Mouse (Mus musculus) myocyte (in vitro differentiated cells): ENCODE results near the gene Cdk5rap2. TPM values are rescaled to one million over a fixed set of nuclear protein-coding genes. Genes with fewer than 3 reads are reported as not detected.

Source experiments
- H3K27me3 ChIP-seq: one replicate; pipeline ENCODE4 v1.6.1; 2011; ENCODE audit not compliant: control insufficient read depth, insufficient read depth, insufficient read length
- H3K36me3 ChIP-seq: one replicate; pipeline ENCODE4 v1.6.1; 2011; ENCODE audit not compliant: control insufficient read depth, insufficient read depth
- H3K4me2 ChIP-seq: one replicate; pipeline ENCODE4 v1.6.1; 2011; ENCODE audit warnings: low read depth, control low read depth
- H3K4me3 ChIP-seq: one replicate; pipeline ENCODE4 v1.5.1; 2011; ENCODE audit warnings: mild to moderate bottlenecking, control low read depth, moderate library complexity
- H3K79me2 ChIP-seq: one replicate; pipeline ENCODE4 v1.6.1; 2011; ENCODE audit not compliant: control insufficient read depth, insufficient read depth
- H3ac ChIP-seq: one replicate; pipeline ENCODE4 v1.6.1; 2011; ENCODE audit not compliant: control insufficient read depth, insufficient read length
- CEBPB ChIP-seq: IDR thresholded peaks from 2 replicates; pipeline ENCODE4 v1.6.1; 2011; ENCODE audit warnings: mild to moderate bottlenecking, moderate library complexity; ENCODE audit not compliant: poor library complexity, insufficient read depth, severe bottlenecking
- E2F4 ChIP-seq: IDR thresholded peaks from one replicate; pipeline ENCODE4 v1.6.1; 2011; ENCODE audit warnings: mild to moderate bottlenecking, control low read depth, moderate library complexity; ENCODE audit not compliant: insufficient read depth
- MAX ChIP-seq: IDR thresholded peaks from one replicate; pipeline ENCODE4 v1.6.1; 2011; ENCODE audit warnings: low read depth, mild to moderate bottlenecking, control low read depth
- MYOD1 ChIP-seq, 3 experiments: IDR thresholded peaks; one replicate each; pipeline ENCODE4 v1.6.1; 2011; ENCODE audit warnings: control low read depth in 2 of 3, low read depth in 2 of 3, mild to moderate bottlenecking in 2 of 3, moderate library complexity in 1 of 3; ENCODE audit not compliant: insufficient read length in 2 of 3, control insufficient read depth in 1 of 3
- MYOG ChIP-seq, 3 experiments: IDR thresholded peaks; one replicate each; pipeline ENCODE4 v1.6.1; 2011; ENCODE audit warnings: control low read depth in 2 of 3, low read depth in 2 of 3, mild to moderate bottlenecking in 2 of 3; ENCODE audit not compliant: insufficient read length in 2 of 3, control insufficient read depth in 1 of 3, insufficient read depth in 1 of 3
- POLR2A ChIP-seq: IDR thresholded peaks from one replicate; pipeline ENCODE4 v1.6.1; 2011; ENCODE audit warnings: low read depth, mild to moderate bottlenecking, control low read depth, moderate library complexity; ENCODE audit not compliant: insufficient read length
- POLR2AphosphoS2 ChIP-seq: IDR thresholded peaks from one replicate; pipeline ENCODE4 v1.6.1; 2011; ENCODE audit warnings: low read depth, control low read depth; ENCODE audit not compliant: insufficient read length
- REST ChIP-seq: IDR thresholded peaks from one replicate; pipeline ENCODE4 v1.6.1; 2011; ENCODE audit warnings: mild to moderate bottlenecking, control low read depth, moderate library complexity; ENCODE audit not compliant: insufficient read depth, insufficient read length
- SRF ChIP-seq: IDR thresholded peaks from one replicate; pipeline ENCODE4 v1.6.1; 2011; ENCODE audit warnings: low read depth; ENCODE audit not compliant: control insufficient read depth, insufficient read length
- TCF12 ChIP-seq: IDR thresholded peaks from one replicate; pipeline ENCODE4 v1.6.1; 2011; ENCODE audit warnings: mild to moderate bottlenecking, control low read depth; ENCODE audit not compliant: poor library complexity, insufficient read depth, severe bottlenecking
- TCF3 ChIP-seq: IDR thresholded peaks from one replicate; pipeline ENCODE4 v1.6.1; 2011; ENCODE audit warnings: low read depth, control low read depth; ENCODE audit not compliant: insufficient read length
- USF1 ChIP-seq: IDR thresholded peaks from one replicate; pipeline ENCODE4 v1.6.1; 2011; ENCODE audit warnings: low read depth, mild to moderate bottlenecking, control low read depth, moderate library complexity
- polyA plus RNA-seq: library from polyadenylated mRNA; unstranded; fragments of >200 nt; fragmentation: generic; extraction: Trizol; gene quantifications from one replicate; pipeline ENCODE4 v1.2.1, GENCODE M21; 2012; ENCODE audit warnings: missing spikeins

Gene Cdk5rap2
- polyA plus RNA-seq, 1 experiment: 13.8 TPM

DNA sequence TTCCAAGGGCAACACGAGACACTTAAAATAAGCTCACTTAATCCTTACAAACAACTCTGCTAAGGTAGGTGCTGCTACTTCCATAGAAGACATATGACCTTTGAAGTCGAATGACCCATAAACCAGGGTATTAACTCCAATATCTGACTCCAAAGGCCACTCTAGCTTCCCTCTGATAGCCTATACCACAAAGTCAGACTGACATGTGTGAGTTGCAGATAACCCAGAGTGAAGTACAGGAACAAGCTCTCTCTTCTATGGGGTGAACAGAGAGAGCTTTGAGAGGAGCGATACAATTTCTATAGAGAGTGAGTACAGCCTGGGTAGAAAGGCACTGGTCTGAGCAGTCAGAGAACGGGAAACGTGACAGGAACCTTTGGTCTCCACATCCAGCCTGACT lies 148.9 kb downstream of the Cdk5rap2 start:
- no peaks in the 10 kb centered on the region for H3K79me2 ChIP-seq
- H3K4me2 ChIP-seq: no peak overlapping the region
- H3K4me3 ChIP-seq: no peak overlapping the region
- peaks cover 4% of the 10 kb centered on the region for H3K36me3 ChIP-seq
- H3K27me3 ChIP-seq: no peaks in the 10 kb centered on the region
- H3ac ChIP-seq: no peak overlapping the region
- TF ChIP-seq TCF3 (no peak), REST (no peak), CEBPB (no peak), POLR2AphosphoS2 (no peak), POLR2A (no peak), MAX (no peak), MYOD1 (IDR thresholded peaks at IDR 0.05; ENCODE audit: control insufficient read depth in 1 of 3, insufficient read length in 2 of 3, low read depth in 2 of 3) (no peak), SRF (no peak), USF1 (no peak), TCF12 (no peak), MYOG (IDR thresholded peaks at IDR 0.05; ENCODE audit: control insufficient read depth in 1 of 3, insufficient read depth in 1 of 3, insufficient read length in 2 of 3, low read depth in 2 of 3) (no peak), E2F4 (no peak)

DNA sequence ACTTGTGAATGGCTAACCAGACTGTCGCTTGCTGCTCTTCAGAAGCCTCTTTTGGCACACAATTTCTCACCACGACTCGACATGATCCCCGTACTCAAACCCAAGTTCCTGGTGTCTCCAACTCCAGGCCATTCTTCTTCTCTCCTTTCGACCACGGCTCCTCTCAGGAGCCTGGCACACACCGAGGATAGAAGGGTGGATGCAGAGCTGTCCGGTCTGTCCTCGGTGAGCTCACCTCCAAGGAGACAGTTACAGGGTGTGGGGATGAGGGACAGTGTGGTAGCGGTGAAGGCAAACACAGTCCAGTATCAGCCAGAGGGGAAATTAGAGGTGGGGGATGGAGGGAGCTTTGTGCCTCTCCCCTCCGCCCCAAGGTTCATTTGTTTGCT lies 149.8 kb downstream of the Cdk5rap2 start:
- Histone ChIP-seq H3ac (no peak overlapping the region), H3K27me3 (no peaks in the 10 kb centered on the region), H3K36me3 (peaks cover 4% of the 10 kb centered on the region), H3K79me2 (no peaks in the 10 kb centered on the region), H3K4me3 (no peak overlapping the region), H3K4me2 (no peak overlapping the region)
- no peak for TF ChIP-seq TCF3
- no peak for TF ChIP-seq SRF
- TF ChIP-seq TCF12: no peak
- no peak for TF ChIP-seq CEBPB
- no peak for TF ChIP-seq REST
- TF ChIP-seq E2F4: no peak
- no peak for TF ChIP-seq MYOG (IDR thresholded peaks at IDR 0.05; ENCODE audit: control insufficient read depth in 1 of 3, insufficient read depth in 1 of 3, insufficient read length in 2 of 3, low read depth in 2 of 3)
- no peak for TF ChIP-seq POLR2A
- no peak for TF ChIP-seq MAX
- TF ChIP-seq MYOD1 (IDR thresholded peaks at IDR 0.05; ENCODE audit: control insufficient read depth in 1 of 3, insufficient read length in 2 of 3, low read depth in 2 of 3): no peak
- no peak for TF ChIP-seq POLR2AphosphoS2
- no peak for TF ChIP-seq USF1

DNA sequence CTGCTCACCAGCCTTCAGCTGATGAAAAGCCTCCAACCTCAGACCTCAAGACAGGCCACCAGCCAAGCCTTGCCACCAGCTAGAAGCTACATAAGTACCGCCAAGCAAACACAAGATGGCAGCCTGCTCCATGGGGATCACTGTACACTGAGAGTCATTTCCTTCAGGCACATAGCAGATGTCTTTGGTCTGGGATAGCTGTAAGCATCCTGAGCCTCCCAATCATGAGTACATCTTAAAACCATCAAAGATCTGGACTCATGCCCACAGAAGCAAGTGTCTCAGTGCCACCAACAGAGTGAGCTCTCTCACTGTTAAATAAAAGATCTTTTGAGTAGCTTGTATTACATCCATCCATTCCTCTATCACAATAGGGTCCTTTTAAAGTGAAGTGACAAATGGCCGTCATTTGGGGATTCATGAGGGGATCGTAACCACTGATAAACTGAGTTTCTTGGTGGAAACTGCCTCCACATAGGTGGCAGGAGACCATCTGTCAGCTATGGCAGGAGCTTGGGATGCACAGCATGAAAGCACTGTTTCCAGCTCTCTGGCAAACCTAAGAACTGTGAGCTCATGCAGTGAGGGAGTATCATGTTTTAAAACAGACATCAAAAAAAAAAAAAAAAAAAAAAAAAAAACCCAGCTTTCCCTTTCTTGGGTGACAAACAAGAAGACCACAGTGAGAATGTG lies 150.4 kb downstream of the Cdk5rap2 start:
- H3K4me2 ChIP-seq: no peak overlapping the region
- no peaks in the 10 kb centered on the region for H3K27me3 ChIP-seq
- H3ac ChIP-seq: no peak overlapping the region
- no peak for TF ChIP-seq SRF
- no peak for TF ChIP-seq MYOG (IDR thresholded peaks at IDR 0.05; ENCODE audit: control insufficient read depth in 1 of 3, insufficient read depth in 1 of 3, insufficient read length in 2 of 3, low read depth in 2 of 3)
- TF ChIP-seq E2F4: no peak
- TF ChIP-seq TCF12: no peak
- no peak for TF ChIP-seq MAX
- no peak for TF ChIP-seq POLR2A
- TF ChIP-seq POLR2AphosphoS2: no peak
- TF ChIP-seq CEBPB: no peak
- TF ChIP-seq USF1: no peak
- TF ChIP-seq MYOD1 (IDR thresholded peaks at IDR 0.05; ENCODE audit: control insufficient read depth in 1 of 3, insufficient read length in 2 of 3, low read depth in 2 of 3): no peak
- no peak for TF ChIP-seq TCF3
- TF ChIP-seq REST: no peak
- H3K79me2 ChIP-seq: no peaks in the 10 kb centered on the region
- peaks cover 4% of the 10 kb centered on the region for H3K36me3 ChIP-seq
- no peak overlapping the region for H3K4me3 ChIP-seq

DNA sequence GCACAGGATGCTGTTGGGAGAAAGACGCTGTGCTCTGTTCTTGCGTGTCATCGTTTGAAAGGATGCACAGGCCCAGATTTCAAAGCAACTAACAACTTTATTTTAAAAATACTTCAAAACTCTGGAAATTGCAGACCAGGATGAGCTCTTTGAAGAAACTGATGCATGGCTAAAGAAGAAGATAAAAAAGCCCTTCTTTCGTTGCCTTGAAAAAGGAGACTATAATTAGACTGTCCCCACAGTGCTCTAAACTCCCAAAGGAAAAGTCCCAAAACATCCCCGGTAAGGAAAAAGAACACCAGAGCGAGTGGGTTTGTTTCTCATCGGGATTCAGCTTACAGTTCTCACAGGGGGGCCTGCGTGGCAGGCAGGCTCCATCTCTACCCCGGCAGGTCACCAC lies 151.4 kb downstream of the Cdk5rap2 start:
- Histone ChIP-seq H3K36me3 (peaks cover 4% of the 10 kb centered on the region), H3K27me3 (no peaks in the 10 kb centered on the region), H3K4me2 (no peak overlapping the region), H3ac (no peak overlapping the region), H3K4me3 (no peak overlapping the region), H3K79me2 (no peaks in the 10 kb centered on the region)
- TF ChIP-seq TCF3 (no peak), TCF12 (no peak), USF1 (no peak), CEBPB (no peak), POLR2A (no peak), REST (no peak), MYOG (IDR thresholded peaks at IDR 0.05; ENCODE audit: control insufficient read depth in 1 of 3, insufficient read depth in 1 of 3, insufficient read length in 2 of 3, low read depth in 2 of 3) (no peak), POLR2AphosphoS2 (no peak), MYOD1 (IDR thresholded peaks at IDR 0.05; ENCODE audit: control insufficient read depth in 1 of 3, insufficient read length in 2 of 3, low read depth in 2 of 3) (no peak), MAX (no peak), SRF (no peak), E2F4 (no peak)

DNA sequence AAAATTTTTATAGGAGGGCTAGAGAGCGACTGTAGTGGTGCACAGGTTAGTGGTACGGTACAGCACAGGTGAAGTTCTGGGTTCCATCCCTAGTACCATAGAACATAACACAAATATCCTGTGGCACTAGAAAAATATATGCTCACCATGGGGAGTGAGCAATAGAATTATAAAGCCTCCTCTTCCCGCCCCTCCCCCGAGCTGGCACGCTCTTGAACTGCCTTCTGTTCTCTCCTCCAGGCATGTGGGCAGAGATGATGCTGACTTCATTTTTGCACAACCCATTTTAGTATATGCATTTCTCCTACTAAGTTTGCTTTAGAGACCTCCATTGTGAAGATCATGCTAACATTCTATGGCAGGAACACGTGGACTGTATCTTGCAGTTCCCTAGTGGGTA lies 152.0 kb downstream of the Cdk5rap2 start:
- H3K4me3 ChIP-seq: no peak overlapping the region
- H3K79me2 ChIP-seq: no peaks in the 10 kb centered on the region
- H3K27me3 ChIP-seq: no peaks in the 10 kb centered on the region
- H3K36me3 ChIP-seq: peaks cover 4% of the 10 kb centered on the region
- H3ac ChIP-seq: no peak overlapping the region
- H3K4me2 ChIP-seq: no peak overlapping the region
- TF ChIP-seq POLR2AphosphoS2: no peak
- TF ChIP-seq MYOG (IDR thresholded peaks at IDR 0.05; ENCODE audit: control insufficient read depth in 1 of 3, insufficient read depth in 1 of 3, insufficient read length in 2 of 3, low read depth in 2 of 3): no peak
- TF ChIP-seq SRF: no peak
- TF ChIP-seq MYOD1 (IDR thresholded peaks at IDR 0.05; ENCODE audit: control insufficient read depth in 1 of 3, insufficient read length in 2 of 3, low read depth in 2 of 3): no peak
- TF ChIP-seq TCF12: no peak
- TF ChIP-seq POLR2A: no peak
- TF ChIP-seq REST: no peak
- TF ChIP-seq E2F4: no peak
- TF ChIP-seq TCF3: no peak
- no peak for TF ChIP-seq USF1
- no peak for TF ChIP-seq CEBPB
- TF ChIP-seq MAX: no peak
